Mouse (Mus musculus): ENCODE measurements at regions not wholly inside any gene's neighbourhood (a gene's known extent, or its start where the extent isn't known, plus 50 kb on each side); places are given as distances from the start of the nearest gene placed in this dataset.

- in situ Hi-C loops (cut with MboI; ENCODE audit: low pct_unique_long_range_greater_than_20kb in 1 of 2, low sequenced_read_pairs in 2 of 2, unreplicated experiment in 1 of 2), result loop anchor here (10.0 kb wide), 2 partner anchors 292 to 422 kb away; no protein-coding TSS in a partner anchor
These were observed 467.8 kb upstream of the Il1rapl1 start for GRCm38 (mm10) chrX:88583265-88583664.

GRCm38 (mm10) chrX:88582638-88583037 lies 467.2 kb upstream of the Il1rapl1 start:
- in situ Hi-C loops (cut with MboI; ENCODE audit: low pct_unique_long_range_greater_than_20kb in 1 of 2, low sequenced_read_pairs in 2 of 2, unreplicated experiment in 1 of 2), result loop anchor here (10.0 kb wide), 2 partner anchors 292 to 422 kb away; no protein-coding TSS in a partner anchor

- in situ Hi-C loops (cut with MboI; ENCODE audit: low pct_unique_long_range_greater_than_20kb in 1 of 2, low sequenced_read_pairs in 2 of 2, unreplicated experiment in 1 of 2), result loop anchor here (10.0 kb wide), 2 partner anchors 295 to 425 kb away; no protein-coding TSS in a partner anchor
These were observed 464.6 kb upstream of the Il1rapl1 start for GRCm38 (mm10) chrX:88580056-88580455.

All from mouse embryonic stem cell (cell line).